Mouse (Mus musculus): Measurements from ENCODE around the gene Mpg. TPM values are rescaled to one million over a fixed set of nuclear protein-coding genes. Genes with fewer than 3 reads are reported as not detected.

Mpg gene
- total and polyA plus RNA-seq, 3 experiments, result 39.1 to 40.3 (median 39.6) TPM

DNA sequence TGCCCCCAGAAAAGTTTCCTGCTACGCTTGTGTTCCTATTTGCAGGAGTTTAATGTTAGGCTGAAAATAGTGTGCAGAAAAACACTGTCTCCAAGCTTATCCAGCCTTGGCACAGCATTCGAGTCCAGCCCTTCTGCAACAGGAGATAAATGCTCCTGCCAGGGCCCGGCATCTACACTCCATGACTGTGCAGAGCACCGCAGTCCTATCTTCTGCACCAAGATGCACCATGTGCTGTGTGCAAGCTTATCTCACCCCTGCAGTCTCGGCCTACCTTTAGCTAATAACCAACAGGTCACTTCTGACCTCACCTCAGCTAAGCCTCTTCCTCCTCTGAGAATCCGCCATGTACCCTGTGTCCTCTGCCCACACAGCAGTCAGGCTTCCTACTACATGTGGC is 19.3 kb downstream of the Mpg start:
- Histone ChIP-seq H3K27ac (ENCODE audit: insufficient read depth, low read depth) (no peak overlapping the region), H3K36me3 (replicated peaks in 1 of 2; ENCODE audit: control insufficient read depth in 1 of 2, insufficient read depth in 1 of 2, low read length in 1 of 2) (peaks cover 68 to 97% of the 10 kb centered on the region in 2 experiments), H3K9me3 (replicated peaks; ENCODE audit: low read length) (no peaks in the 10 kb centered on the region), H3K27me3 (replicated peaks) (no peaks in the 10 kb centered on the region), H3K79me2 (replicated peaks; ENCODE audit: control insufficient read depth, extremely low read depth, insufficient read depth, poor library complexity, severe bottlenecking) (no peaks in the 10 kb centered on the region), H3K4me3 (replicated peaks in 1 of 3; ENCODE audit: low read depth in 2 of 3, low read length in 2 of 3, poor library complexity in 1 of 3) (no peak overlapping the region), H3K4me2 (ENCODE audit: insufficient read depth, low read depth, poor library complexity, severe bottlenecking) (no peak overlapping the region), H3K9ac (ENCODE audit: insufficient read depth, low read depth) (no peak overlapping the region), H3K4me1 (ENCODE audit: control insufficient read depth in 1 of 2, insufficient read depth in 2 of 2) (peaks cover 0 to 48% of the 10 kb centered on the region in 2 experiments; a peak in 2 of 4 replicates)
- in situ Hi-C loops (cut with MboI; ENCODE audit: low pct_ligation_motif_present, low pct_unique_long_range_greater_than_20kb, low sequenced_read_pairs), result no loop called here
- dilution Hi-C loops (cut with MboI; ENCODE audit: extremely low pct_ligation_motif_present, extremely low pct_unique_long_range_greater_than_20kb, low sequenced_read_pairs), result no loop called here
- no peak for TF ChIP-seq TCF12 (IDR thresholded peaks at IDR 0.05; ENCODE audit: low read depth, low read length)
- no peak for TF ChIP-seq ZKSCAN1 (IDR thresholded peaks at IDR 0.05; ENCODE audit: borderline replicate concordance, low read depth, low read length)
- TF ChIP-seq RCOR1 (conservative IDR thresholded peaks at IDR 0.05; ENCODE audit: low read depth, low read length), result no peak
- no peak for TF ChIP-seq JUN (IDR thresholded peaks at IDR 0.05; ENCODE audit: insufficient read depth, low read depth, low read length)
- TF ChIP-seq ZC3H11A (IDR thresholded peaks at IDR 0.05; ENCODE audit: low read depth, low read length), result no peak
- TF ChIP-seq BHLHE40 (IDR thresholded peaks at IDR 0.05; ENCODE audit: low read depth, low read length), result no peak
- TF ChIP-seq POLR2AphosphoS2 (IDR thresholded peaks at IDR 0.05; ENCODE audit: low read depth, low read length), result no peak
- no peak for DNase-seq (ENCODE audit: extremely low read depth)

DNA sequence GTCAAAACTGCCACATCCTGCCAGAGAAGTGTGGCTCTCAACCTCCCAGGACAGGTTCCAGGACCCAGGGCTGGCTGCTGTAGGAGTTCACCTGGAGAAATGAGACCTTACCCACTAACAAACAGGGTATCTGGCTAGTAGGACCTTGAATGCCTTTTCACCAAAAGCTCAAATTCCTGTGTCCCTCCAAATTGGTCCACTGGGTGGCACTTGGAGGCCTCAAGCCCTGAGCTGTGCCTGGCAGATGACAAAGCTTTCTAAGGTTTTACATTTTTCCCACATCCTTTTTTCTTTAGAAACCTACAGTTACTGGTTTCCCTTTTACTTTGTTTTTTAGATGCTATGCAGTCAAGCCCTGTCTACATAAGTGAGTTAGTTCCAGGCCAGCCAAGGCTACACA is 20.8 kb downstream of the Mpg start:
- in situ Hi-C loops (cut with MboI; ENCODE audit: low pct_ligation_motif_present, low pct_unique_long_range_greater_than_20kb, low sequenced_read_pairs) (no loop called here), dilution Hi-C loops (cut with MboI; ENCODE audit: extremely low pct_ligation_motif_present, extremely low pct_unique_long_range_greater_than_20kb, low sequenced_read_pairs) (no loop called here)
- Histone ChIP-seq H3K27ac (ENCODE audit: insufficient read depth, low read depth) (no peak overlapping the region), H3K4me3 (replicated peaks in 1 of 3; ENCODE audit: low read depth in 2 of 3, low read length in 2 of 3, poor library complexity in 1 of 3) (no peak overlapping the region), H3K36me3 (replicated peaks in 1 of 2; ENCODE audit: control insufficient read depth in 1 of 2, insufficient read depth in 1 of 2, low read length in 1 of 2) (peaks cover 69 to 97% of the 10 kb centered on the region in 2 experiments), H3K4me1 (ENCODE audit: control insufficient read depth in 1 of 2, insufficient read depth in 2 of 2) (peaks cover 0 to 57% of the 10 kb centered on the region in 2 experiments; a peak in 2 of 4 replicates), H3K9me3 (replicated peaks; ENCODE audit: low read length) (no peaks in the 10 kb centered on the region), H3K9ac (ENCODE audit: insufficient read depth, low read depth) (no peak overlapping the region), H3K4me2 (ENCODE audit: insufficient read depth, low read depth, poor library complexity, severe bottlenecking) (no peak overlapping the region), H3K79me2 (replicated peaks; ENCODE audit: control insufficient read depth, extremely low read depth, insufficient read depth, poor library complexity, severe bottlenecking) (no peaks in the 10 kb centered on the region), H3K27me3 (replicated peaks) (no peaks in the 10 kb centered on the region)
- DNase-seq (ENCODE audit: extremely low read depth), result no peak
- TF ChIP-seq PAX5 (IDR thresholded peaks at IDR 0.05; ENCODE audit: low read length) (no peak), ZNF384 (IDR thresholded peaks at IDR 0.05; ENCODE audit: low read depth, low read length) (no peak), ZC3H11A (IDR thresholded peaks at IDR 0.05; ENCODE audit: low read depth, low read length) (no peak), BHLHE40 (IDR thresholded peaks at IDR 0.05; ENCODE audit: low read depth, low read length) (no peak), HCFC1 (IDR thresholded peaks at IDR 0.05; ENCODE audit: low read depth, low read length) (no peak), MAFK (IDR thresholded peaks at IDR 0.05; ENCODE audit: insufficient replicate concordance, low read length) (no peak), MEF2A (IDR thresholded peaks at IDR 0.05; ENCODE audit: borderline replicate concordance, low read depth, low read length) (no peak), MAX (IDR thresholded peaks at IDR 0.05; ENCODE audit: low read length) (no peak), ETS1 (conservative IDR thresholded peaks at IDR 0.05; ENCODE audit: low read depth, low read length) (no peak), SIN3A (IDR thresholded peaks at IDR 0.05; ENCODE audit: low read length) (no peak), NRF1 (IDR thresholded peaks at IDR 0.05; ENCODE audit: low read depth, low read length) (no peak), POLR2A (IDR thresholded peaks at IDR 0.05; ENCODE audit: low read depth, low read length) (no peak), JUND (conservative IDR thresholded peaks at IDR 0.05; ENCODE audit: low read depth, low read length) (no peak), KAT2A (IDR thresholded peaks at IDR 0.05; ENCODE audit: insufficient replicate concordance, low read length) (no peak), JUN (IDR thresholded peaks at IDR 0.05; ENCODE audit: insufficient read depth, low read depth, low read length) (no peak), SMC3 (IDR thresholded peaks at IDR 0.05; ENCODE audit: low read depth, low read length) (peak; percentile 80), MXI1 (IDR thresholded peaks at IDR 0.05; ENCODE audit: low read depth, low read length) (no peak), MAZ (IDR thresholded peaks at IDR 0.05; ENCODE audit: low read depth, low read length) (no peak), USF1 (IDR thresholded peaks at IDR 0.05; ENCODE audit: low read depth, low read length) (no peak), ELF1 (IDR thresholded peaks at IDR 0.05; ENCODE audit: low read depth, low read length) (no peak), POLR2AphosphoS2 (IDR thresholded peaks at IDR 0.05; ENCODE audit: low read depth, low read length) (no peak), CHD2 (IDR thresholded peaks at IDR 0.05; ENCODE audit: low read length) (no peak), TCF12 (IDR thresholded peaks at IDR 0.05; ENCODE audit: low read depth, low read length) (no peak), ZKSCAN1 (IDR thresholded peaks at IDR 0.05; ENCODE audit: borderline replicate concordance, low read depth, low read length) (no peak), TBP (conservative IDR thresholded peaks at IDR 0.05; ENCODE audit: low read depth, low read length) (no peak), E2F4 (IDR thresholded peaks at IDR 0.05; ENCODE audit: insufficient replicate concordance, low read depth, low read length) (no peak), CTCF (conservative IDR thresholded peaks at IDR 0.05 in 1 of 2, IDR thresholded peaks at IDR 0.05 in 1 of 2; ENCODE audit: low read depth in 2 of 2, low read length in 2 of 2) (peak; percentile 43 to 78), NELFE (IDR thresholded peaks at IDR 0.05; ENCODE audit: low read depth, low read length) (no peak), RCOR1 (conservative IDR thresholded peaks at IDR 0.05; ENCODE audit: low read depth, low read length) (no peak), USF2 (conservative IDR thresholded peaks at IDR 0.05; ENCODE audit: low read depth, low read length) (no peak), IRF4 (IDR thresholded peaks at IDR 0.05; ENCODE audit: low read depth, low read length) (peak; percentile 41; the same call in 1 of the 2 replicates), GABPA (IDR thresholded peaks at IDR 0.05; ENCODE audit: insufficient replicate concordance, low read depth, low read length) (no peak), EP300 (IDR thresholded peaks at IDR 0.05; ENCODE audit: low read length) (no peak)

Measured in CH12.LX (cell line).